Mouse (Mus musculus) forebrain, postnatal 0 days (tissue): ENCODE measurements at regions not wholly inside any gene's neighbourhood (a gene's known extent, or its start where the extent isn't known, plus 50 kb on each side); places are given as distances from the start of the nearest gene placed in this dataset.

Experiments used
- ATAC-seq: fragments of 200-750 bp; cut with Nextera tagmentation; 2 replicates; pipeline ENCODE4 v1.8.0; 2017; ENCODE audit warnings: mild to moderate bottlenecking, moderate library complexity
- DNase-seq: peaks from one replicate; pipeline ENCODE4 v3.0.0-alpha.2; 2015
- H3K27ac ChIP-seq: fragments of 300-500 bp; sonication (generic); 2 replicates; pipeline ENCODE4 v1.5.1; 2014; ENCODE audit warnings: low read depth, mild to moderate bottlenecking, antibody characterized with exemption, low read length, moderate library complexity, mixed read lengths
- H3K27me3 ChIP-seq: fragments of 300-500 bp; sonication (generic); 2 replicates; pipeline ENCODE4 v1.6.1; 2014; ENCODE audit warnings: mild to moderate bottlenecking, low read length, mixed read lengths; ENCODE audit not compliant: insufficient read depth
- H3K36me3 ChIP-seq: fragments of 300-500 bp; sonication (generic); 2 replicates; pipeline ENCODE4 v1.6.1; 2014; ENCODE audit warnings: mild to moderate bottlenecking, moderate library complexity; ENCODE audit not compliant: insufficient read depth
- H3K4me1 ChIP-seq: fragments of 300-500 bp; sonication (generic); 2 replicates; pipeline ENCODE4 v1.6.1; 2014; ENCODE audit warnings: antibody characterized with exemption; ENCODE audit not compliant: insufficient read depth
- H3K4me2 ChIP-seq: fragments of 300-500 bp; sonication (generic); 2 replicates; pipeline ENCODE4 v1.6.1; 2014; ENCODE audit warnings: low read depth, mild to moderate bottlenecking, moderate library complexity
- H3K4me3 ChIP-seq: fragments of 300-500 bp; sonication (generic); 2 replicates; pipeline ENCODE4 v1.5.1; 2014; ENCODE audit warnings: low read depth, low read length, mixed read lengths
- H3K9ac ChIP-seq: fragments of 300-500 bp; sonication (generic); 2 replicates; pipeline ENCODE4 v1.6.1; 2014; ENCODE audit warnings: mild to moderate bottlenecking
- H3K9me3 ChIP-seq: fragments of 300-500 bp; sonication (generic); 2 replicates; pipeline ENCODE4 v1.6.1; 2016; ENCODE audit warnings: low read length
- CTCF ChIP-seq: sonication (generic); IDR thresholded peaks from 2 replicates; pipeline ENCODE4 v1.5.1; 2016; ENCODE audit warnings: antibody characterized with exemption, control low read depth, low read depth

DNA sequence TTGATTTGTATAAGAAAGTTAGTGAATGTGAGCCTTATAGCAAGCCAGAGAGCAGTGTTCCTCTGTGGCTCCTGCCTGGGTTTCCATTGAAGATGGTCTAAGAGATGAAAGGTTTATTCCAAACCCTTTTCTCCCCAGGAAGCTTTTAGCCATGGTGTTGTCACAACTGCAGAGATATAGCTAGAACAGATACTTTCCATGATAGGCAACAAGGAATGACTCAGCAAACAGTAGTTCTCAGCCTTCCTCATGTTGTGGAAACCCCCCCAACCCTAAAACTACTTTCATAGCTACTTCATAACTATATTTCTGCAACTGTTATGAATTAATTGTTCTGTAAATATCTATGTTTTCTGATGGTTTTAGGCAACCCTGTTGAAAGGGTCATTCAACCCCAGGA, 53.5 kb upstream of the Ercc6l2 start:
- Histone ChIP-seq H3K4me1 (no peaks in the 10 kb centered on the region), H3K27me3 (no peaks in the 10 kb centered on the region), H3K36me3 (no peaks in the 10 kb centered on the region), H3K4me3 (no peak overlapping the region), H3K4me2 (no peak overlapping the region), H3K27ac (no peak overlapping the region), H3K9me3 (no peaks in the 10 kb centered on the region), H3K9ac (no peak overlapping the region)
- DNase-seq = no peak
- ATAC-seq = no peak
- TF ChIP-seq CTCF = no peak
